Mouse (Mus musculus): Measurements from ENCODE around the gene Cacul1. TPM values are rescaled to one million over a fixed set of nuclear protein-coding genes. Genes with fewer than 3 reads are reported as not detected.

Gene Cacul1
- total RNA-seq, 2 experiments from 2014 or later = 27.6 to 28.5 TPM

- DNase-seq (ENCODE audit: low spot score) = no peak
- intact Hi-C loops (cut with DNase I) = loop anchor here (5.0 kb wide), 1 partner anchor 86 kb away; the partner anchor contains the start of gene Prlhr
Measured at GRCm38 (mm10) chr19:60553501-60553900, 27.3 kb downstream of the Cacul1 start.

- no peak for DNase-seq (ENCODE audit: low spot score)
- intact Hi-C loops (cut with DNase I) = no loop called here
Measured at GRCm38 (mm10) chr19:60543302-60543701, 37.5 kb downstream of the Cacul1 start.

GRCm38 (mm10) chr19:60531897-60532296 lies 48.9 kb downstream of the Cacul1 start:
- no peak for DNase-seq (ENCODE audit: low spot score)
- intact Hi-C loops (cut with DNase I) = no loop called here

GRCm38 (mm10) chr19:60530171-60530570 lies 50.7 kb downstream of the Cacul1 start:
- DNase-seq (ENCODE audit: low spot score) = no peak
- intact Hi-C loops (cut with DNase I) = no loop called here

GRCm38 (mm10) chr19:60529302-60529701 lies 51.5 kb downstream of the Cacul1 start:
- DNase-seq (ENCODE audit: low spot score) = no peak
- intact Hi-C loops (cut with DNase I) = no loop called here

GRCm38 (mm10) chr19:60528602-60529001 lies 52.2 kb downstream of the Cacul1 start:
- no peak for DNase-seq (ENCODE audit: low spot score)
- intact Hi-C loops (cut with DNase I) = no loop called here

GRCm38 (mm10) chr19:60526876-60527275 lies 53.9 kb downstream of the Cacul1 start:
- intact Hi-C loops (cut with DNase I) = no loop called here
- DNase-seq (ENCODE audit: low spot score) = no peak

GRCm38 (mm10) chr19:60525086-60525485 lies 55.7 kb downstream of the Cacul1 start:
- intact Hi-C loops (cut with DNase I) = no loop called here
- DNase-seq (ENCODE audit: low spot score) = no peak

- intact Hi-C loops (cut with DNase I) = no loop called here
- no peak for DNase-seq (ENCODE audit: low spot score)
Measured at GRCm38 (mm10) chr19:60524678-60525077, 56.1 kb downstream of the Cacul1 start.

GRCm38 (mm10) chr19:60520131-60520530 lies 60.7 kb downstream of the Cacul1 start:
- intact Hi-C loops (cut with DNase I) = no loop called here
- no peak for DNase-seq (ENCODE audit: low spot score)

GRCm38 (mm10) chr19:60515064-60515463 lies 65.8 kb downstream of the Cacul1 start:
- DNase-seq (ENCODE audit: low spot score) = no peak
- intact Hi-C loops (cut with DNase I) = no loop called here

- intact Hi-C loops (cut with DNase I) = no loop called here
- no peak for DNase-seq (ENCODE audit: low spot score)
Measured at GRCm38 (mm10) chr19:60513431-60513830, 67.4 kb downstream of the Cacul1 start.

GRCm38 (mm10) chr19:60500209-60500608 lies 80.6 kb downstream of the Cacul1 start:
- intact Hi-C loops (cut with DNase I) = no loop called here
- DNase-seq (ENCODE audit: low spot score) = no peak

GRCm38 (mm10) chr19:60497171-60497570 lies 83.7 kb downstream of the Cacul1 start:
- intact Hi-C loops (cut with DNase I) = no loop called here
- DNase-seq (ENCODE audit: low spot score) = no peak

GRCm38 (mm10) chr19:60495772-60496171 lies 85.1 kb downstream of the Cacul1 start:
- no peak for DNase-seq (ENCODE audit: low spot score)
- intact Hi-C loops (cut with DNase I) = no loop called here

GRCm38 (mm10) chr19:60489566-60489965 lies 91.3 kb downstream of the Cacul1 start:
- DNase-seq (ENCODE audit: low spot score) = no peak
- intact Hi-C loops (cut with DNase I) = no loop called here

- intact Hi-C loops (cut with DNase I) = no loop called here
Measured at GRCm38 (mm10) chr19:60485261-60485660, 95.6 kb downstream of the Cacul1 start.

GRCm38 (mm10) chr19:60478859-60479258 lies 102.0 kb downstream of the Cacul1 start:
- no peak for DNase-seq (ENCODE audit: low spot score)
- intact Hi-C loops (cut with DNase I) = no loop called here

More at GRCm38 (mm10) chr19:60485261-60485660, 95.6 kb downstream of the Cacul1 start:
- DNase-seq (ENCODE audit: low spot score) = no peak

- intact Hi-C loops (cut with DNase I) = no loop called here
- DNase-seq (ENCODE audit: low spot score) = no peak
Measured at GRCm38 (mm10) chr19:60477788-60478187, 103.0 kb downstream of the Cacul1 start.

Measured in heart, postnatal 25 days (tissue).